16 mouse cellular contexts compared by ENCODE assay signal in genomic region chr15:23420010-23420409, GRCm38 (mm10).
A peak's percentile ranks its signal among the peaks of the same experiment; 100 is the strongest.
DNase-seq lines count a peak whose midpoint lies in the region; ATAC-seq and TF ChIP-seq lines count a peak whose summit lies in the region.
"Had no signal": no experiment of that assay in that cellular context is flagged by ENCODE, and none has a peak within 500 bp of the region (broad histone marks: within the 10 kb centered on the region; RNA-seq: fewer than 3 reads in every experiment).

No protein-coding gene starts in this region.

- H3K9me3 ChIP-seq in forebrain, embryonic 14.5 days (replicated peaks; ENCODE audit: control insufficient read depth, low read length) = no peaks in the 10 kb centered on the region
- H3K9me3 ChIP-seq in forebrain, embryonic 15.5 days = no peaks in the 10 kb centered on the region
- 0 out of 2 replicates have a peak, but pooled peaks cover 5% of the 10 kb centered on the region for H3K9me3 ChIP-seq in lung, postnatal 0 days (ENCODE audit: low read length)
- H3K9me3 ChIP-seq: embryonic facial prominence, embryonic 12.5 days; heart, embryonic 15.5 days; hindbrain, embryonic 15.5 days had no signal

- H3K4me1 ChIP-seq in forebrain, embryonic 14.5 days (ENCODE audit: control insufficient read depth, insufficient read depth, low read length) = no peaks in the 10 kb centered on the region
- no peaks in the 10 kb centered on the region for H3K4me1 ChIP-seq in forebrain, embryonic 15.5 days
- H3K4me1 ChIP-seq in lung, postnatal 0 days (ENCODE audit: insufficient read depth, low read depth, low read length) = no peaks in the 10 kb centered on the region
- H3K4me1 ChIP-seq: embryonic facial prominence, embryonic 12.5 days; heart, embryonic 15.5 days; hindbrain, embryonic 15.5 days had no signal

- no peak for ATAC-seq in forebrain, embryonic 14.5 days
- no peak; the same call in 1 of the 2 replicates for ATAC-seq in forebrain, embryonic 15.5 days (replicated peaks)
- no peak for ATAC-seq in lung, postnatal 0 days
- ATAC-seq: forebrain, embryonic 16.5 days; midbrain, embryonic 16.5 days had no signal

- no peak for TF ChIP-seq EP300 in lung, postnatal 0 days (IDR thresholded peaks at IDR 0.05)

- H3K9ac ChIP-seq in forebrain, embryonic 14.5 days (ENCODE audit: low read length) = no peak overlapping the region
- H3K9ac ChIP-seq in forebrain, embryonic 15.5 days (replicated peaks) = no peak overlapping the region
- no peak overlapping the region for H3K9ac ChIP-seq in lung, postnatal 0 days (replicated peaks; ENCODE audit: low read depth)
- H3K9ac ChIP-seq: embryonic facial prominence, embryonic 12.5 days; heart, embryonic 15.5 days; hindbrain, embryonic 15.5 days had no signal

- H3K4me3 ChIP-seq in forebrain, embryonic 14.5 days (ENCODE audit: low read depth, low read length) = no peak overlapping the region
- no peak overlapping the region for H3K4me3 ChIP-seq in forebrain, embryonic 15.5 days
- H3K4me3 ChIP-seq in lung, postnatal 0 days (ENCODE audit: low read depth, low read length) = no peak overlapping the region
- H3K4me3 ChIP-seq: embryonic facial prominence, embryonic 12.5 days; heart, embryonic 15.5 days; hindbrain, embryonic 15.5 days had no signal

- no peak for TF ChIP-seq CTCF in lung, postnatal 0 days (IDR thresholded peaks at IDR 0.05)

- H3K27me3 ChIP-seq in forebrain, embryonic 14.5 days (replicated peaks; ENCODE audit: control insufficient read depth, insufficient read depth, low read length) = no peaks in the 10 kb centered on the region
- no peaks in the 10 kb centered on the region for H3K27me3 ChIP-seq in forebrain, embryonic 15.5 days
- no peaks in the 10 kb centered on the region for H3K27me3 ChIP-seq in lung, postnatal 0 days (replicated peaks; ENCODE audit: insufficient read depth, low read length)
- H3K27me3 ChIP-seq: embryonic facial prominence, embryonic 12.5 days; heart, embryonic 15.5 days; hindbrain, embryonic 15.5 days had no signal

- peak; percentile 53 for DNase-seq in forebrain, embryonic 14.5 days (ENCODE audit: low spot score)
- DNase-seq in lung, postnatal 0 days (ENCODE audit: low spot score) = peak; percentile 54
- DNase-seq in lung, adult 18-20 months = no peak
- DNase-seq in cerebellum, postnatal 10 days = peak; percentile 80 to 84
- DNase-seq in layer of hippocampus, postnatal 36 days = peak; percentile 30 to 40
- no peak for DNase-seq in kidney, adult 8-10 months
- DNase-seq in gastrocnemius, adult 8-10 months (ENCODE audit: low spot score in 2 of 2) = no peak
- DNase-seq: thymus, postnatal 25 days had no signal

- no peak overlapping the region for H3K4me2 ChIP-seq in forebrain, embryonic 14.5 days (ENCODE audit: low read length)
- H3K4me2 ChIP-seq in forebrain, embryonic 15.5 days (replicated peaks) = no peak overlapping the region
- no peak overlapping the region for H3K4me2 ChIP-seq in lung, postnatal 0 days (replicated peaks; ENCODE audit: low read depth, low read length)
- H3K4me2 ChIP-seq: embryonic facial prominence, embryonic 12.5 days; heart, embryonic 15.5 days; hindbrain, embryonic 15.5 days; liver, embryonic 11.5 days had no signal

- WGBS in forebrain, embryonic 14.5 days = 67% methylated on average over 3 of the region's 3 CpGs
- WGBS in forebrain, embryonic 15.5 days = 58% methylated on average over 3 of the region's 3 CpGs
- 41% methylated on average over 3 of the region's 3 CpGs for WGBS in lung, postnatal 0 days

- no peaks in the 10 kb centered on the region for H3K36me3 ChIP-seq in forebrain, embryonic 14.5 days (ENCODE audit: control insufficient read depth, insufficient read depth, low read length)
- H3K36me3 ChIP-seq in forebrain, embryonic 15.5 days = no peaks in the 10 kb centered on the region
- H3K36me3 ChIP-seq in lung, postnatal 0 days (ENCODE audit: insufficient read depth, low read length) = no peaks in the 10 kb centered on the region
- H3K36me3 ChIP-seq: embryonic facial prominence, embryonic 12.5 days; heart, embryonic 15.5 days; hindbrain, embryonic 15.5 days had no signal

- no peak overlapping the region for H3K27ac ChIP-seq in forebrain, embryonic 14.5 days (ENCODE audit: low read depth, low read length)
- H3K27ac ChIP-seq in forebrain, embryonic 15.5 days (replicated peaks) = no peak overlapping the region
- H3K27ac ChIP-seq in lung, postnatal 0 days (ENCODE audit: low read length) = no peak overlapping the region
- H3K27ac ChIP-seq: embryonic facial prominence, embryonic 12.5 days; heart, embryonic 15.5 days; hindbrain, embryonic 15.5 days; macrophage had no signal

Comparison
In these comparisons a context has a peak if more than half of its experiments do, and no peak if none do; other contexts are left out.
1. DNase-seq: peak in forebrain, embryonic 14.5 days (single experiment), lung, postnatal 0 days (single experiment), cerebellum, postnatal 10 days (2 of 2) and layer of hippocampus, postnatal 36 days (2 of 2); none in lung, adult 18-20 months (0 of 2), kidney, adult 8-10 months (0 of 2) and gastrocnemius, adult 8-10 months (0 of 2).